ENCODE assay signal across 16 mouse cellular contexts in genomic region chr3:87552327-87552726, GRCm38 (mm10).
"Had no signal": no experiment of that assay in that cellular context is flagged by ENCODE, and none has a peak within 500 bp of the region (broad histone marks: within the 10 kb centered on the region; RNA-seq: fewer than 3 reads in every experiment).

No protein-coding gene starts in this region.

- H3K4me2 ChIP-seq: neural tube, embryonic 13.5 days; neural tube, embryonic 15.5 days; stomach, embryonic 15.5 days had no signal

- H3K9me3 ChIP-seq: neural tube, embryonic 13.5 days; neural tube, embryonic 15.5 days; stomach, embryonic 15.5 days had no signal

- H3K9ac ChIP-seq: neural tube, embryonic 13.5 days; neural tube, embryonic 15.5 days; stomach, embryonic 15.5 days had no signal

- H3K27ac ChIP-seq: neural tube, embryonic 13.5 days; neural tube, embryonic 15.5 days; stomach, embryonic 15.5 days; stomach, postnatal 0 days had no signal

- DNase-seq: retina, postnatal 1 day; right cerebral cortex, adult 18-20 months; right cerebral cortex, postnatal 14 days; right cerebral cortex, postnatal 25 days; right cerebral cortex, postnatal 4 days; spleen, adult 18-20 months; thymus, adult 18-20 months; thymus, adult 2 months; thymus, postnatal 14 days; thymus, postnatal 25 days; thymus, postnatal 36 days; thymus, postnatal 4 days had no signal

- H3K27me3 ChIP-seq: neural tube, embryonic 13.5 days; neural tube, embryonic 15.5 days had no signal

- H3K4me1 ChIP-seq: stomach, embryonic 15.5 days had no signal

- H3K4me3 ChIP-seq: neural tube, embryonic 13.5 days; neural tube, embryonic 15.5 days; stomach, embryonic 15.5 days had no signal

- H3K36me3 ChIP-seq: neural tube, embryonic 13.5 days; neural tube, embryonic 15.5 days; stomach, embryonic 15.5 days had no signal
